Mouse (Mus musculus) kidney, adult 2 months (tissue): ENCODE results near the gene Unc5a.

ENCODE experiments used
- CTCF ChIP-seq: fragments of 200-500 bp; conservative IDR thresholded peaks from 2 replicates; pipeline ENCODE4 v1.5.1; 2011; ENCODE audit warnings: low read depth, mild to moderate bottlenecking, control low read depth, low read length, moderate library complexity, mixed read lengths; ENCODE audit not compliant: insufficient read depth, insufficient read length
- POLR2A ChIP-seq: fragments of 200-500 bp; IDR thresholded peaks from one replicate; pipeline ENCODE4 v1.6.1; 2011; ENCODE audit warnings: low read depth, low read length, control low read depth

- TF ChIP-seq CTCF (no peak), POLR2A (no peak)
These were observed 48.4 kb downstream of the Unc5a start for GRCm38 (mm10) chr13:54997568-54997967.
